Mouse (Mus musculus) subcutaneous adipose tissue, adult 2 months (tissue): Measurements from ENCODE around the gene Gm15130. TPM values are rescaled to one million over a fixed set of nuclear protein-coding genes. Genes with fewer than 3 reads are reported as not detected.

Source experiments
- polyA plus RNA-seq: library from polyadenylated mRNA; depleted of rRNA; stranded (reverse); fragments of >200 nt; gene quantifications from 2 replicates; pipeline ENCODE4 v1.2.3, GENCODE M21; 2012; ENCODE audit warnings: low replicate concordance; rRNA removed

Gene Gm15130
- polyA plus RNA-seq: not detected in 2 replicates

GRCm38 (mm10) chr2:111152836-111153235 is at the start of gene Gm15130:
Gm15130 (minus strand) TSS chr2:111152936.

GRCm38 (mm10) chr2:111105882-111106281 is 46.9 kb downstream of the Gm15130 start, which contains the start of gene Gm13941:
Gm13941 (minus strand) TSS chr2:111105982.

Other genes with a start within 250 kb of the Gm15130 start
- gene Ano3, start 202.0 kb downstream of the Gm15130 start, polyA plus RNA-seq: 0.06 and 0.14 TPM in 2 replicates
- not detected in 2 replicates for gene Gm13941, start 47.0 kb downstream of the Gm15130 start, polyA plus RNA-seq
- not detected in 2 replicates for gene 4930430A15Rik, start 76.7 kb upstream of the Gm15130 start, polyA plus RNA-seq
- not detected in 2 replicates for gene Olfr1275, start 82.3 kb upstream of the Gm15130 start, polyA plus RNA-seq
- not detected in 2 replicates for gene Olfr1276, start 101.6 kb upstream of the Gm15130 start, polyA plus RNA-seq
- not detected in 2 replicates for gene Olfr1277, start 121.2 kb upstream of the Gm15130 start, polyA plus RNA-seq
- gene Olfr1278, start 137.2 kb upstream of the Gm15130 start, polyA plus RNA-seq: not detected in 2 replicates
- not detected in 2 replicates for gene Olfr1279, start 147.7 kb upstream of the Gm15130 start, polyA plus RNA-seq
- gene Olfr1280, start 161.1 kb upstream of the Gm15130 start, polyA plus RNA-seq: not detected in 2 replicates
- gene Olfr1281, start 173.6 kb upstream of the Gm15130 start, polyA plus RNA-seq: not detected in 2 replicates
- not detected in 2 replicates for gene Olfr1282, start 183.1 kb upstream of the Gm15130 start, polyA plus RNA-seq
- gene Olfr1283, start 213.9 kb upstream of the Gm15130 start, polyA plus RNA-seq: not detected in 2 replicates
- gene Olfr1284, start 222.6 kb upstream of the Gm15130 start, polyA plus RNA-seq: not detected in 2 replicates